Mouse (Mus musculus): Measurements from ENCODE around the gene Theg. TPM values are rescaled to one million over a fixed set of nuclear protein-coding genes. Genes with fewer than 3 reads are reported as not detected.
A peak's percentile ranks its signal among the peaks of the same experiment; 100 is the strongest.

Gene Theg
- polyA plus RNA-seq, 1 experiment, result not detected

DNA sequence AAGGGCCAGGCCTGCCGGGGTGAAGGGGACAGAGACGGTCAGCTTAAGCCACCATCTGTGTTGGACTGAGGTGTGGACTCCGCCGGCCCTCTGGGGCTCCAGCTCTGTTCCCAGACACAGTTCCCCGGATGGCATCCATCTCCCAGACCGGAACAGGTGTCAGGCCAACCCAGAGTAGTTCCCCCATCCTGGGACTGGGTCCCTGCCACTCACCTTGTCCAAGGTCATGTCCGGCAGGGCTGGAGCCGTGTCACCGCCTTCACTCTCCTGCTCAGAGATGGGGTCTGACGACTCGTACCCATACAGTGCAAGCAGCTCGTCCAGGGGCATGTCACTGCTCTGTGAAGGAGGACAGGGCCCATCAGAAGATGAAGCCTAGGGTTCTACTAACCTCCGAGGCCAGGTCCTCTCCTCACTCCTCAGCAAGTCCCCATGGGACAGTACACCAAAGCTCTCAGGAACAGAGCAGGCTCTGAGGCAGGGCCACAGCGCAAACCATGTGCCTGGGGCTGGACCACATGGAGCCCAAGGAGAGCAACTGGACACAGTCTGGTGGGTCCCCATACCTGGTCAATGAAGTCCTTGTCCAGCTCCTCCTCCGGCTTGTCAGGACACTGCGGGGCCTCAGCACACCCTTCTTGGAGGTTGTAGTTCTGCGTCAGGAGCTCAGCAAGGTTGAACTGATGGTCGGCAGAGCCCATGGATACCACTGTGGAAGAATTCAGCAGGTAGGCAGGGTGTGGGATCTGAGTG lies 38.0 kb downstream of the Theg start:
- no peak overlapping the region for H3K4me3 ChIP-seq (ENCODE audit: insufficient read depth, low read depth, low read length)
- H3K27ac ChIP-seq (ENCODE audit: insufficient read depth, low read depth, low read length), result no peak overlapping the region
- TF ChIP-seq POLR2A (IDR thresholded peaks at IDR 0.05; ENCODE audit: low read depth, low read length) (no peak), CTCF (conservative IDR thresholded peaks at IDR 0.05; ENCODE audit: insufficient read depth, insufficient read length, low read depth, low read length) (no peak)
- DNase-seq, result no peak
- H3K4me1 ChIP-seq (ENCODE audit: control insufficient read depth, insufficient read depth, low read length), result peaks cover 6% of the 10 kb centered on the region; the same call in 1 of the 2 replicates
- no peaks in the 10 kb centered on the region for H3K36me3 ChIP-seq (ENCODE audit: control insufficient read depth, insufficient read depth, low read length)
- 93% methylated on average over 18 of the region's 18 CpGs for WGBS
- no peaks in the 10 kb centered on the region for H3K27me3 ChIP-seq (replicated peaks; ENCODE audit: control insufficient read depth, insufficient read depth, low read length)

DNA sequence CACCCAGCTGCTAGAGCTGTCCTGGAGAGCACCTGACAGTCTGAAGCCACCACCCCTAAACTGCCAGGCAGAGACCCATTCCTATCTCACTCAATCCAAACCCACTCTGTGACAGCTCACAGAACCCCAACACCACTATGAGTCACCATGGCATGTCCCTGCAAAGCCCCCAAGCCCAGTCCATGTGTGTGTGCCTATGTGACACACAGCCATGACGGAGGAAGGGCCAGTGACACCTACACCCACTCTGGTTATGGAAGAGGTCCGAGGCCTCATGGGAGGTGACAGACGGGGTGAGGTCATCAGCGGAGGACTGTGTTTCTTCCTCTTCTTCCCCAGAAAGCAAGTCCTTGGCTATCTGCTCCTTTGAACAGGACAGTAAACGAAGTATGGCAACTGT lies 38.6 kb downstream of the Theg start:
- Histone ChIP-seq H3K27ac (ENCODE audit: insufficient read depth, low read depth, low read length) (no peak overlapping the region), H3K4me1 (ENCODE audit: control insufficient read depth, insufficient read depth, low read length) (0 out of 2 replicates have a peak, but pooled peaks cover under 1% of the 10 kb centered on the region), H3K36me3 (ENCODE audit: control insufficient read depth, insufficient read depth, low read length) (no peaks in the 10 kb centered on the region), H3K4me3 (ENCODE audit: insufficient read depth, low read depth, low read length) (no peak overlapping the region), H3K27me3 (replicated peaks; ENCODE audit: control insufficient read depth, insufficient read depth, low read length) (no peaks in the 10 kb centered on the region)
- no peak for DNase-seq
- TF ChIP-seq POLR2A (IDR thresholded peaks at IDR 0.05; ENCODE audit: low read depth, low read length), result no peak
- no peak for TF ChIP-seq CTCF (conservative IDR thresholded peaks at IDR 0.05; ENCODE audit: insufficient read depth, insufficient read length, low read depth, low read length)
- 88% methylated on average over 5 of the region's 5 CpGs for WGBS

DNA sequence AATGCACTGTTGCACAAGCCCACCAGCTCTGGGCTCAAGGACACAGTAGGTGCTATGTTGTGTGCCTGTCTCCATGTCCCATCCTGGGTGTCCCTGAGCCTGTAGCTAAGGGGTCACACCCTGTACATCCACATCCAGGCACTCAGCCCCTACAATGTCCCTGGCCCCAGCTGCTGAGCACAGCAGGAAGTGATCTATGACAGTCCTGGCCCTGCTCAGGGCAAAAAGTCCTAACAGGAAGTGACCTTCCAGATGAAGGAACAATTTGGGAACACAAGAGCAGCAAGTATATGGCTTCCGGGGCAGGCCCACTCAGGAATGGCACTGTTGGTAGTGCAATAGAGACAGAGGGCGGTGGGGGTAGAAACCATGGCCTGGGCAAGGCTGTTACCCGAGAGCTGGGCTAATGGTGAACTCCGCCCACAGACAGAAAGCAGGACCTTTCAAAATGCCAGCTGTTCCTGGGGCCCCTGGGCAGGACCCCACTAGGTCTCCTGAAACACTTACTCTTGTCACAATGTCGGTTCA lies 39.9 kb downstream of the Theg start:
- Histone ChIP-seq H3K27me3 (replicated peaks; ENCODE audit: control insufficient read depth, insufficient read depth, low read length) (no peaks in the 10 kb centered on the region), H3K27ac (ENCODE audit: insufficient read depth, low read depth, low read length) (no peak overlapping the region), H3K4me1 (ENCODE audit: control insufficient read depth, insufficient read depth, low read length) (no peaks in the 10 kb centered on the region), H3K4me3 (ENCODE audit: insufficient read depth, low read depth, low read length) (no peak overlapping the region), H3K36me3 (ENCODE audit: control insufficient read depth, insufficient read depth, low read length) (no peaks in the 10 kb centered on the region)
- no peak for TF ChIP-seq CTCF (conservative IDR thresholded peaks at IDR 0.05; ENCODE audit: insufficient read depth, insufficient read length, low read depth, low read length)
- DNase-seq, result peak; percentile 25
- 74% methylated on average over 5 of the region's 5 CpGs for WGBS

DNA sequence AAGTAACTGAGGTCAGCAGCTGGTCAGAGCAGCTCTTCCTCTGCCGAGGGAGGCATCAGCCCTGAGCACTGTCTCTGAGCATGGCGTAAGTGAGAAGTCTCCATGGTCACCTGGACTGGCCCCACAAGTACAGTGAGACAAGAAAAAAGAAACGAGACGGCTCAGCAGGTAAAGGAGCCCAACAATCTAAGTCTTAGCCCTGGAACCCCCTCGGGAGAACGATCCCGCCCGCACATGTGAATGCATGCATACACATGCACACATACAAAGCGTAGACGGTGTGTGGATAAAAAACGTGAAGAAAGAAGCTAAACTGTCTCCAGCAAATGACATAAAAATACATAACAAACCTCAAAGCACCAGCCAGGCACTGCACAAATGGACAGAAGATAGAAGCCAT lies 40.6 kb downstream of the Theg start:
- DNase-seq, result no peak
- H3K36me3 ChIP-seq (ENCODE audit: control insufficient read depth, insufficient read depth, low read length), result no peaks in the 10 kb centered on the region
- TF ChIP-seq CTCF (conservative IDR thresholded peaks at IDR 0.05; ENCODE audit: insufficient read depth, insufficient read length, low read depth, low read length), result no peak
- TF ChIP-seq POLR2A (IDR thresholded peaks at IDR 0.05; ENCODE audit: low read depth, low read length), result no peak

DNA sequence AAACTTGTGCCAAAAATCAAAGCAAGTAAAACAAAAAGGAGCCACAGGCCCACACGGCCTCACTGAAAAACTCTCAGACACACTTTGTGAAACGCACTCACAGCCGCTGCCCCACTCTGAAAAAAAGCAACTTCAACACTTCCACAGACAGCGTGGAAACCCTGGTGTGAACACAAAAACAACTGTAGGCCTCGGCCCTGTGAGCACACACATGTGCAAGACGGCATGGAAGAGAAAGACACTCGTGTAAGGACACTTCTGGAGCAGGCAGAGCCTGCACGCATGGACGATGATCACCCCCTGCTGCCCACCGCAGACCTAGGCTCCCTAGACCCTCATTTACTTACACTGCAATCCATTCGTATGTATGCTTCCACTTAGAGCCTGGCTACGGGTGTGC lies 41.2 kb downstream of the Theg start:
- no peak for DNase-seq
- no peak for TF ChIP-seq POLR2A (IDR thresholded peaks at IDR 0.05; ENCODE audit: low read depth, low read length)
- Histone ChIP-seq H3K4me3 (ENCODE audit: insufficient read depth, low read depth, low read length) (no peak overlapping the region), H3K27ac (ENCODE audit: insufficient read depth, low read depth, low read length) (no peak overlapping the region), H3K36me3 (ENCODE audit: control insufficient read depth, insufficient read depth, low read length) (no peaks in the 10 kb centered on the region), H3K27me3 (replicated peaks; ENCODE audit: control insufficient read depth, insufficient read depth, low read length) (no peaks in the 10 kb centered on the region), H3K4me1 (ENCODE audit: control insufficient read depth, insufficient read depth, low read length) (no peaks in the 10 kb centered on the region)
- 86% methylated on average over 12 of the region's 12 CpGs for WGBS

More for the DNA sequence above, 40.6 kb downstream of the Theg start:
- H3K27me3 ChIP-seq (replicated peaks; ENCODE audit: control insufficient read depth, insufficient read depth, low read length), result no peaks in the 10 kb centered on the region
- H3K4me1 ChIP-seq (ENCODE audit: control insufficient read depth, insufficient read depth, low read length), result no peaks in the 10 kb centered on the region
- no peak overlapping the region for H3K4me3 ChIP-seq (ENCODE audit: insufficient read depth, low read depth, low read length)
- 87% methylated on average over 11 of the region's 11 CpGs for WGBS
- H3K27ac ChIP-seq (ENCODE audit: insufficient read depth, low read depth, low read length), result no peak overlapping the region

DNA sequence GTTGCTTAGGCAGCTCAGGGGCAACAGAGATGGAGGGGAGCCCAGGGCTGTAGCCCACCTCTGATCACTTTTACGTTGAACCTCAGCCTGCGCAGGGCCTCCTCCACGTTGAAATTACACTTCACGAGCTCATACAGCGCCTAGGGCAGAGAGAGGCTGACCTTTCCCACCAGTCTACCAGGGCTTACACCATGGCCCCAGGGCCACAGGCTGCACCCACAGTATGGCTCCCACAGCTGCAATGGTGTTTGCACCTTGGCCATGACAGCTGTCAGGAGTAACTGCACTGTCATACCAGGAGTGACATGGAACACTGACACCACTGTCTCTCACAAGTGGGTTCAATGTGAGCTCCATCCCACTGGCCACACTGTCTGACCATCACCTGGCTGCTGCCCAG lies 42.5 kb downstream of the Theg start:
- H3K4me1 ChIP-seq (ENCODE audit: control insufficient read depth, insufficient read depth, low read length), result no peaks in the 10 kb centered on the region
- H3K4me3 ChIP-seq (ENCODE audit: insufficient read depth, low read depth, low read length), result no peak overlapping the region
- 93% methylated on average over 5 of the region's 5 CpGs for WGBS
- DNase-seq, result no peak
- TF ChIP-seq CTCF (conservative IDR thresholded peaks at IDR 0.05; ENCODE audit: insufficient read depth, insufficient read length, low read depth, low read length) (no peak), POLR2A (IDR thresholded peaks at IDR 0.05; ENCODE audit: low read depth, low read length) (no peak)
- H3K27me3 ChIP-seq (replicated peaks; ENCODE audit: control insufficient read depth, insufficient read depth, low read length), result no peaks in the 10 kb centered on the region
- no peaks in the 10 kb centered on the region; the same call in 1 of the 2 replicates for H3K36me3 ChIP-seq (ENCODE audit: control insufficient read depth, insufficient read depth, low read length)
- no peak overlapping the region for H3K27ac ChIP-seq (ENCODE audit: insufficient read depth, low read depth, low read length)

DNA sequence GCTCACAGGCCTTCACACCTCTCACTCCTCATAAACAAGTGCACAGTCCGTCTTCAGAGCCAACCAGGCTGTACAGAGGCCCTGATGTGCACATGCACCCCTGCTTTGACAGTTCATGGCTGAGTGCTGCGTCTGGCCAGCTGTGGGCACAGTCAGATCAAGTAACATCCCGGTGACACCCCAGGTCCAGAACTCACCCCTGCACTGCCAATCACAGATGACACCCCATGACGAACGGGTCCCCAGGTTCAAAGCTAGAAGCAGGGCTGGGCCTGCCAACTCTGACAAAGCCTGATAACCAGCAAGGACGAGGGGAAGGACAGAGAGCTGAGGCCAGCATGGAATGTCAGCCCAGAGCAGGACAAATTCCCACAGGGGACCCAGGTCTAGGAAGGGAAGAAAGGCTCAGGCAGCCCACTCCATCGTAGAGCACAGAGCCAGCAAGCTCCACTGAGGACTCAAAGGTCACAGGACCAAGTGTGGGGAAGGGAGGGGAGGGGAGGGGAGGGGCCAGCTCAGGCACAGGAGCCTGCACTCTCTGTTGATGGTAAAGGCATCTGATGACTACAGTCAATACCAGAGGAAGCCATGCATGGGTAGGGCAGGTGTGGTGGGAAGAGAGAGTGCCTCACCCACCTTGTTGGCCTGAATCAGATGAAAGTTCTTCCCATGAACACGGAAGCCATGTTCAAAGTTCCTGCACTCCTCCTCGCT lies 43.1 kb downstream of the Theg start:
- WGBS, result 76% methylated on average over 9 of the region's 9 CpGs
- H3K4me3 ChIP-seq (ENCODE audit: insufficient read depth, low read depth, low read length), result no peak overlapping the region
- H3K27me3 ChIP-seq (replicated peaks; ENCODE audit: control insufficient read depth, insufficient read depth, low read length), result no peaks in the 10 kb centered on the region
- no peaks in the 10 kb centered on the region; the same call in 1 of the 2 replicates for H3K36me3 ChIP-seq (ENCODE audit: control insufficient read depth, insufficient read depth, low read length)
- no peak for DNase-seq
- no peak for TF ChIP-seq POLR2A (IDR thresholded peaks at IDR 0.05; ENCODE audit: low read depth, low read length)
- TF ChIP-seq CTCF (conservative IDR thresholded peaks at IDR 0.05; ENCODE audit: insufficient read depth, insufficient read length, low read depth, low read length), result no peak
- no peaks in the 10 kb centered on the region for H3K4me1 ChIP-seq (ENCODE audit: control insufficient read depth, insufficient read depth, low read length)
- H3K27ac ChIP-seq (ENCODE audit: insufficient read depth, low read depth, low read length), result no peak overlapping the region

All from kidney, adult 2 months (tissue).